Mouse (Mus musculus) kidney, postnatal 0 days (tissue): ENCODE measurements at regions not wholly inside any gene's neighbourhood (a gene's known extent, or its start where the extent isn't known, plus 50 kb on each side); places are given as distances from the start of the nearest gene placed in this dataset.

Experiments used
- ATAC-seq: fragments of 200-750 bp; cut with Nextera tagmentation; replicated peaks from 2 replicates; pipeline ENCODE4 v1.8.0; 2017; ENCODE audit warnings: low read depth, moderate number of reproducible peaks, moderate TSS enrichment, moderate library complexity; ENCODE audit not compliant: low FRiP score
- DNase-seq: peaks from one replicate; pipeline ENCODE4 v3.0.0-alpha.2; 2016; ENCODE audit warnings: low spot score
- H3K27ac ChIP-seq: fragments of 300-500 bp; sonication (generic); 2 replicates; pipeline ENCODE4 v1.5.1; 2014; ENCODE audit warnings: mild to moderate bottlenecking
- H3K27me3 ChIP-seq: fragments of 300-500 bp; sonication (generic); 2 replicates; pipeline ENCODE4 v1.6.1; 2014; ENCODE audit warnings: low read length, mixed read lengths; ENCODE audit not compliant: insufficient read depth
- H3K36me3 ChIP-seq: fragments of 300-500 bp; sonication (generic); 2 replicates; pipeline ENCODE4 v1.6.1; 2014; ENCODE audit warnings: low read length, mixed read lengths; ENCODE audit not compliant: insufficient read depth
- H3K4me1 ChIP-seq: fragments of 300-500 bp; sonication (generic); replicated peaks from 2 replicates; pipeline ENCODE4 v1.6.1; 2014; ENCODE audit warnings: antibody characterized with exemption, low read length, mixed read lengths; ENCODE audit not compliant: insufficient read depth
- H3K4me2 ChIP-seq: fragments of 300-500 bp; sonication (generic); 2 replicates; pipeline ENCODE4 v1.6.1; 2014; ENCODE audit warnings: mild to moderate bottlenecking, low read length, moderate library complexity, mixed read lengths
- H3K4me3 ChIP-seq: fragments of 300-500 bp; sonication (generic); replicated peaks from 2 replicates; pipeline ENCODE4 v1.5.1; 2014; ENCODE audit warnings: low read depth, low read length
- H3K9ac ChIP-seq: fragments of 300-500 bp; sonication (generic); 2 replicates; pipeline ENCODE4 v1.6.1; 2014; ENCODE audit warnings: low read depth, low read length
- H3K9me3 ChIP-seq: fragments of 300-500 bp; sonication (generic); replicated peaks from 2 replicates; pipeline ENCODE4 v1.6.1; 2016; ENCODE audit warnings: low read length, inconsistent platforms, mixed read lengths
- CTCF ChIP-seq: IDR thresholded peaks from 2 replicates; pipeline ENCODE4 v1.5.1; 2016; ENCODE audit warnings: antibody characterized with exemption, low read depth, mild to moderate bottlenecking, moderate library complexity
- WGBS: fragments of 180-500 bp; shearing (Covaris S2); extraction: QIAGEN DNeasy Blood & Tissue Kit; methylation state at CpG from one replicate; pipeline ENCODE4 v1.1.7; 2014; 5-methylcytosine and 5-hydroxymethylcytosine counted together

- TF ChIP-seq CTCF, result no peak
- Histone ChIP-seq H3K9me3 (no peaks in the 10 kb centered on the region), H3K9ac (no peak overlapping the region), H3K36me3 (no peaks in the 10 kb centered on the region), H3K27me3 (no peaks in the 10 kb centered on the region), H3K4me1 (no peaks in the 10 kb centered on the region), H3K27ac (no peak overlapping the region), H3K4me3 (no peak overlapping the region), H3K4me2 (no peak overlapping the region)
- WGBS, result 69% methylated on average over 2 of the region's 2 CpGs
- DNase-seq, result no peak
- no peak for ATAC-seq
These were observed 576.4 kb downstream of the Efnb2 start for GRCm38 (mm10) chr8:8084652-8085051.

GRCm38 (mm10) chr8:8064074-8064473, 597.0 kb downstream of the Efnb2 start:
- Histone ChIP-seq H3K27ac (no peak overlapping the region), H3K27me3 (no peaks in the 10 kb centered on the region), H3K9me3 (no peaks in the 10 kb centered on the region), H3K4me3 (no peak overlapping the region), H3K4me2 (no peak overlapping the region), H3K9ac (no peak overlapping the region), H3K36me3 (no peaks in the 10 kb centered on the region), H3K4me1 (no peaks in the 10 kb centered on the region)
- TF ChIP-seq CTCF, result no peak
- ATAC-seq (no peak), DNase-seq (no peak)
- 80% methylated on average over 2 of the region's 2 CpGs for WGBS

- no peak for TF ChIP-seq CTCF
- ATAC-seq, result no peak
- no peak overlapping the region for H3K27ac ChIP-seq
- H3K9me3 ChIP-seq, result no peaks in the 10 kb centered on the region
- DNase-seq, result no peak
- H3K27me3 ChIP-seq, result no peaks in the 10 kb centered on the region
- no peak overlapping the region for H3K9ac ChIP-seq
- no peaks in the 10 kb centered on the region for H3K4me1 ChIP-seq
- no peak overlapping the region for H3K4me2 ChIP-seq
- WGBS, result 64% methylated on average over 4 of the region's 4 CpGs
- no peak overlapping the region for H3K4me3 ChIP-seq
- no peaks in the 10 kb centered on the region for H3K36me3 ChIP-seq
These were observed 606.7 kb downstream of the Efnb2 start for GRCm38 (mm10) chr8:8054224-8054916.

- H3K4me2 ChIP-seq, result no peak overlapping the region
- no peaks in the 10 kb centered on the region for H3K4me1 ChIP-seq
- no peaks in the 10 kb centered on the region for H3K9me3 ChIP-seq
- DNase-seq, result peak; percentile 25
- H3K27ac ChIP-seq, result 0 out of 2 replicates have a peak overlapping the region, but pooled peaks have one; percentile 13
- no peak for ATAC-seq
- TF ChIP-seq CTCF, result no peak
- H3K4me3 ChIP-seq, result no peak overlapping the region
- WGBS, result 40% methylated on average over 3 of the region's 3 CpGs
- no peak overlapping the region for H3K9ac ChIP-seq
- H3K27me3 ChIP-seq, result no peaks in the 10 kb centered on the region
- no peaks in the 10 kb centered on the region for H3K36me3 ChIP-seq
These were observed 609.9 kb downstream of the Efnb2 start for GRCm38 (mm10) chr8:8051186-8051585.

- no peaks in the 10 kb centered on the region for H3K9me3 ChIP-seq
- 0 out of 2 replicates have a peak overlapping the region, but pooled peaks have one; percentile 13 for H3K27ac ChIP-seq
- no peak overlapping the region for H3K9ac ChIP-seq
- WGBS, result 62% methylated on average over 3 of the region's 3 CpGs
- no peaks in the 10 kb centered on the region for H3K36me3 ChIP-seq
- H3K4me2 ChIP-seq, result no peak overlapping the region
- no peak for TF ChIP-seq CTCF
- no peak for DNase-seq
- no peaks in the 10 kb centered on the region for H3K27me3 ChIP-seq
- H3K4me1 ChIP-seq, result no peaks in the 10 kb centered on the region
- ATAC-seq, result no peak
- no peak overlapping the region for H3K4me3 ChIP-seq
These were observed 610.3 kb downstream of the Efnb2 start for GRCm38 (mm10) chr8:8050778-8051177.

GRCm38 (mm10) chr8:8044926-8045325, 616.1 kb downstream of the Efnb2 start:
- no peak overlapping the region for H3K4me3 ChIP-seq
- WGBS, result 65% methylated on average over 1 of the region's 1 CpGs
- H3K9me3 ChIP-seq, result no peaks in the 10 kb centered on the region
- no peak overlapping the region for H3K27ac ChIP-seq
- DNase-seq, result no peak
- H3K9ac ChIP-seq, result no peak overlapping the region
- no peak for ATAC-seq
- no peak for TF ChIP-seq CTCF
- H3K4me2 ChIP-seq, result no peak overlapping the region
- no peaks in the 10 kb centered on the region for H3K4me1 ChIP-seq
- no peaks in the 10 kb centered on the region for H3K36me3 ChIP-seq
- H3K27me3 ChIP-seq, result no peaks in the 10 kb centered on the region

GRCm38 (mm10) chr8:8044296-8044695, 616.7 kb downstream of the Efnb2 start:
- ATAC-seq (no peak), DNase-seq (no peak)
- H3K9me3 ChIP-seq, result no peaks in the 10 kb centered on the region
- no peak overlapping the region for H3K4me2 ChIP-seq
- H3K27ac ChIP-seq, result no peak overlapping the region
- no peak for TF ChIP-seq CTCF
- no peak overlapping the region for H3K4me3 ChIP-seq
- H3K36me3 ChIP-seq, result no peaks in the 10 kb centered on the region
- no peaks in the 10 kb centered on the region for H3K27me3 ChIP-seq
- H3K4me1 ChIP-seq, result no peaks in the 10 kb centered on the region
- H3K9ac ChIP-seq, result no peak overlapping the region
- WGBS, result 69% methylated on average over 2 of the region's 2 CpGs
